Mouse (Mus musculus) C2C12 (cell line): ENCODE data around the gene Lcn12.

Experiments used
- CEBPB ChIP-seq: IDR thresholded peaks from one replicate; pipeline ENCODE4 v1.6.1; 2011; ENCODE audit warnings: low read depth, mild to moderate bottlenecking, control low read depth, moderate library complexity
- CTCF ChIP-seq: IDR thresholded peaks from one replicate; pipeline ENCODE4 v1.5.1; 2011; ENCODE audit not compliant: control insufficient read depth, insufficient read depth, insufficient read length
- FOSL1 ChIP-seq: IDR thresholded peaks from one replicate; pipeline ENCODE4 v1.8.0; 2011; ENCODE audit warnings: mild to moderate bottlenecking, low read length; ENCODE audit not compliant: poor library complexity, insufficient read depth, severe bottlenecking
- USF1 ChIP-seq: IDR thresholded peaks from one replicate; pipeline ENCODE4 v1.6.1; 2011; ENCODE audit warnings: low read depth, mild to moderate bottlenecking, control low read depth, moderate library complexity

- TF ChIP-seq CTCF (no peak), CEBPB (no peak), FOSL1 (no peak), USF1 (no peak)
These were observed 33.0 kb downstream of the Lcn12 start, which contains the start of gene Paxx for GRCm38 (mm10) chr2:25460551-25461309.
